Mouse (Mus musculus) midbrain, embryonic 12.5 days (tissue): ENCODE results near the gene Teddm1a. TPM values are rescaled to one million over a fixed set of nuclear protein-coding genes. Genes with fewer than 3 reads are reported as not detected.

Experiments
- ATAC-seq: fragments of 200-750 bp; cut with Nextera tagmentation; 2 replicates; pipeline ENCODE4 v1.8.0; 2017; ENCODE audit warnings: low read depth, moderate TSS enrichment, moderate library complexity; ENCODE audit not compliant: low FRiP score
- H3K27ac ChIP-seq: fragments of 300-500 bp; sonication (generic); replicated peaks from 2 replicates; pipeline ENCODE4 v1.5.1; 2016; ENCODE audit warnings: mild to moderate bottlenecking
- H3K27me3 ChIP-seq: fragments of 300-500 bp; sonication (generic); 2 replicates; pipeline ENCODE4 v1.6.1; 2016; ENCODE audit warnings: mild to moderate bottlenecking
- H3K36me3 ChIP-seq: fragments of 300-500 bp; sonication (generic); 2 replicates; pipeline ENCODE4 v1.6.1; 2016
- H3K4me1 ChIP-seq: fragments of 300-500 bp; sonication (generic); 2 replicates; pipeline ENCODE4 v1.6.1; 2016
- H3K4me2 ChIP-seq: fragments of 300-500 bp; sonication (generic); replicated peaks from 2 replicates; pipeline ENCODE4 v1.6.1; 2016; ENCODE audit warnings: mild to moderate bottlenecking, moderate library complexity
- H3K4me3 ChIP-seq: fragments of 300-500 bp; sonication (generic); 2 replicates; pipeline ENCODE4 v1.5.1; 2016; ENCODE audit warnings: mild to moderate bottlenecking
- H3K9ac ChIP-seq: fragments of 300-500 bp; sonication (generic); replicated peaks from 2 replicates; pipeline ENCODE4 v1.6.1; 2016; ENCODE audit warnings: mild to moderate bottlenecking, moderate library complexity
- H3K9me3 ChIP-seq: fragments of 300-500 bp; sonication (generic); 2 replicates; pipeline ENCODE4 v1.6.1; 2016; ENCODE audit warnings: mild to moderate bottlenecking
- WGBS: fragments of 180-500 bp; shearing (Covaris S2); methylation state at CpG from one replicate; pipeline ENCODE4 v1.1.7; 2016; 5-methylcytosine and 5-hydroxymethylcytosine counted together
- microRNA-seq: library from miRNA; unstranded; fragments of <30 nt; microRNA quantifications from one replicate; pipeline ENCODE4, GENCODE M21; 2017
- polyA plus RNA-seq: library from polyadenylated mRNA; unstranded; fragments of >200 nt; fragmentation: Nextera tagmentation; extraction: Ambion mirVana; gene quantifications from 2 replicates; pipeline ENCODE4 v1.2.1, GENCODE M21; 2016

Teddm1a gene
- polyA plus RNA-seq, 1 experiment from 2014 or later: not detected

DNA sequence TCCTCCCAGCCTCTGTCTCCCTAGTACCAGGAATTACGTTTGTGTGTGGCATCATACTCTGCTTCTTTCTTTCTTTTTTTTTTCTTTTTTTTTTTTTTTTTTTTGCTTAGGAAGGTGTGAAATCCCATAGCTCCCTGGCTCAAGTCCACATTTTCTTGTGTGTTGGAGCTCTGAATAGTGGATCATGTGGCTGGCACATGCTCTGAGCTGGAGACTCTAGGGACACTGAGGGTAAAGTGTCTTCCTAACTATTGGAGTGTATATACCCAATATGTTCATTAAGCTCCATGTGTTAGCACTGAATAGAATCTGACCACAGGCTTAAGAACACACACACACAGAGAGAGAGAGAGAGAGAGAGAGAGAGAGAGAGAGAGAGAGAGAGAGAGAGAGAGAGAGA, 42.2 kb downstream of the Teddm1a start:
- no peak overlapping the region for H3K4me3 ChIP-seq
- H3K27me3 ChIP-seq: no peaks in the 10 kb centered on the region
- ATAC-seq: no peak
- 86% methylated on average over 1 of the region's 1 CpGs for WGBS
- no peak overlapping the region for H3K27ac ChIP-seq
- H3K4me2 ChIP-seq: no peak overlapping the region
- H3K9me3 ChIP-seq: no peaks in the 10 kb centered on the region
- no peaks in the 10 kb centered on the region for H3K36me3 ChIP-seq
- H3K4me1 ChIP-seq: no peaks in the 10 kb centered on the region
- no peak overlapping the region for H3K9ac ChIP-seq

GRCm38 (mm10) chr1:153935844-153936380, 44.4 kb downstream of the Teddm1a start:
- no peaks in the 10 kb centered on the region for H3K4me1 ChIP-seq
- 82% methylated on average over 12 of the region's 12 CpGs for WGBS
- H3K27ac ChIP-seq: no peak overlapping the region
- H3K4me3 ChIP-seq: no peak overlapping the region
- H3K9ac ChIP-seq: no peak overlapping the region
- no peaks in the 10 kb centered on the region for H3K9me3 ChIP-seq
- no peak for ATAC-seq
- H3K4me2 ChIP-seq: no peak overlapping the region
- no peaks in the 10 kb centered on the region for H3K36me3 ChIP-seq
- no peaks in the 10 kb centered on the region for H3K27me3 ChIP-seq

- Histone ChIP-seq H3K4me2 (no peak overlapping the region), H3K36me3 (no peaks in the 10 kb centered on the region), H3K4me1 (no peaks in the 10 kb centered on the region), H3K9ac (no peak overlapping the region), H3K4me3 (no peak overlapping the region), H3K27me3 (no peaks in the 10 kb centered on the region), H3K9me3 (no peaks in the 10 kb centered on the region), H3K27ac (no peak overlapping the region)
- ATAC-seq: no peak
- 93% methylated on average over 2 of the region's 2 CpGs for WGBS
These were observed 45.5 kb downstream of the Teddm1a start for GRCm38 (mm10) chr1:153937025-153937424.

DNA sequence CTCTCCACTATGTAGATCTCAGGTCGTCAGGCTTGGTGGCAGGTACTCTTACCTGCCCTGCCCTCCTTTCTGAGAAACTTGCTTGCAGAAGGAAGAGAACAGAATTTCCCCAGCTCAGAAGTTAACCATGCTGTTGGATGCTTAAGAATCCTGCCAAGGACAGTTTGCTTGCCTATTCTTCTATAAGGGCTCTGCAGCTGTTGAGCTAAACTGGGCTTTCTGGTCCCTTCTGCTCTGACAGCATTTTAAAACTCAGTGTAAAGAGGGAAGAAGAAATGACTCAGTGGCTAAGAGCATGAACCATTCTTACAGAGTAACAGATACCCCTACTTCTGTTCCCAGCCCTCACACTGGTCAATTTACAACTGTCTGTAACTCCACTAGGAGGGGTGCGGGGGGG, 49.4 kb downstream of the Teddm1a start:
- H3K36me3 ChIP-seq: no peaks in the 10 kb centered on the region
- H3K9me3 ChIP-seq: no peaks in the 10 kb centered on the region
- ATAC-seq: no peak
- H3K4me1 ChIP-seq: no peaks in the 10 kb centered on the region
- H3K27me3 ChIP-seq: no peaks in the 10 kb centered on the region
- H3K9ac ChIP-seq: no peak overlapping the region
- WGBS: 92% methylated on average over 2 of the region's 2 CpGs
- H3K4me3 ChIP-seq: no peak overlapping the region
- H3K27ac ChIP-seq: no peak overlapping the region
- no peak overlapping the region for H3K4me2 ChIP-seq

Small RNA genes within 50 kb of the gene (microRNA-seq; reads per million reads assigned to microRNA genes)
- 49.7 reads per million, percentile 44 among the genes with 10 or more reads in this experiment for gene Mir8114

Other genes starting within 250 kb of the Teddm1a start
- 24.5 and 26.4 TPM in 2 replicates for gene Rgs8, start 238.7 kb upstream of the Teddm1a start, polyA plus RNA-seq
- gene Rgs16, start 151.4 kb upstream of the Teddm1a start, polyA plus RNA-seq: 46.3 and 53.3 TPM in 2 replicates
- gene Rnasel, start 142.3 kb upstream of the Teddm1a start, polyA plus RNA-seq: 42.1 and 42.9 TPM in 2 replicates
- gene Rgsl1, start 47.6 kb upstream of the Teddm1a start, polyA plus RNA-seq: not detected in 2 replicates
- 1.8 and 2.7 TPM in 2 replicates for gene Teddm1b, start 17.4 kb upstream of the Teddm1a start, polyA plus RNA-seq
- gene Glul, start 8.2 kb downstream of the Teddm1a start, polyA plus RNA-seq: 110 and 119 TPM in 2 replicates
- gene Teddm2, start 8.5 kb downstream of the Teddm1a start, polyA plus RNA-seq: 0.65 and 0.86 TPM in 2 replicates